Mouse (Mus musculus) small intestine, adult 10 weeks (tissue): ENCODE results near the gene Hmgn1. TPM values are rescaled to one million over a fixed set of nuclear protein-coding genes. Genes with fewer than 3 reads are reported as not detected.

ENCODE experiments used
- polyA plus RNA-seq: library from polyadenylated mRNA; stranded (reverse); fragments of 350-450 nt; fragmentation: Illumina TruSeq; extraction: RNeasy Lipid Tissue Mini Kit (QIAGEN cat#74804); gene quantifications from one replicate; pipeline ENCODE4 v1.2.3, GENCODE M21; 2014; ENCODE audit warnings: low replicate concordance

Gene Hmgn1
- polyA plus RNA-seq, result 74.9 TPM

GRCm38 (mm10) chr16:96127657-96128344 is at the start of gene Hmgn1:
TSS of gene Hmgn1 (minus strand) at chr16:96127729.

GRCm38 (mm10) chr16:96145110-96145800 is 17.7 kb upstream of the Hmgn1 start, which contains the start of gene Wrb:
TSS of gene Wrb (plus strand) at chr16:96145407.

GRCm38 (mm10) chr16:96082301-96083178 is 45.0 kb downstream of the Hmgn1 start, which contains the start of gene Brwd1:
TSS of gene Brwd1 (minus strand) at chr16:96082526.

Other genes with a start within 250 kb of the Hmgn1 start
- gene Psmg1, start 136.8 kb downstream of the Hmgn1 start, polyA plus RNA-seq, result 20.2 TPM
- gene Brwd1, start 45.2 kb downstream of the Hmgn1 start, polyA plus RNA-seq, result 52.5 TPM
- 2.6 TPM for gene Wrb, start 17.7 kb upstream of the Hmgn1 start, polyA plus RNA-seq
- gene Lca5l, start 64.5 kb upstream of the Hmgn1 start, polyA plus RNA-seq, result not detected
- gene Sh3bgr, start 72.7 kb upstream of the Hmgn1 start, polyA plus RNA-seq, result 23.9 TPM
- gene B3galt5, start 108.1 kb upstream of the Hmgn1 start, polyA plus RNA-seq, result 2.2 TPM